Mouse (Mus musculus) cerebellum, adult 2 months (tissue): ENCODE results near the gene Epb41. TPM values are rescaled to one million over a fixed set of nuclear protein-coding genes. Genes with fewer than 3 reads are reported as not detected.
A peak's percentile ranks its signal among the peaks of the same experiment; 100 is the strongest.

ENCODE experiments used
- DNase-seq, 2 experiments: peaks; one replicate each; pipeline ENCODE4 v3.0.0; 2021
- H3K27ac ChIP-seq: fragments of 200-500 bp; 2 replicates; pipeline ENCODE4 v1.5.1; 2012; ENCODE audit warnings: low read length, control low read depth, inconsistent platforms; ENCODE audit not compliant: insufficient read depth
- H3K27me3 ChIP-seq: fragments of 200-500 bp; 2 replicates; pipeline ENCODE4 v1.6.1; 2012; ENCODE audit warnings: inconsistent platforms, mild to moderate bottlenecking, low read length, moderate library complexity; ENCODE audit not compliant: control insufficient read depth, insufficient read depth
- H3K4me1 ChIP-seq: fragments of 200-500 bp; 2 replicates; pipeline ENCODE4 v1.6.1; 2011; ENCODE audit warnings: low read length; ENCODE audit not compliant: control insufficient read depth, insufficient read depth
- H3K4me3 ChIP-seq: fragments of 200-500 bp; replicated peaks from 2 replicates; pipeline ENCODE3; 2011; ENCODE audit warnings: mild to moderate bottlenecking, low read depth, low read length, control low read depth; ENCODE audit not compliant: insufficient read depth
- CTCF ChIP-seq: fragments of 200-500 bp; IDR thresholded peaks from 2 replicates; pipeline ENCODE4 v1.5.1; 2011; ENCODE audit warnings: low read depth, mild to moderate bottlenecking, control low read depth, low read length, moderate library complexity, borderline replicate concordance; ENCODE audit not compliant: insufficient read depth
- POLR2A ChIP-seq: fragments of 200-500 bp; IDR thresholded peaks from 2 replicates; pipeline ENCODE4 v1.6.1; 2011; ENCODE audit warnings: low read length, control low read depth, borderline replicate concordance; ENCODE audit not compliant: insufficient read depth
- WGBS: fragments of 180-500 bp; shearing (Covaris S2); methylation state at CpG from one replicate; pipeline ENCODE4 v1.1.7; 2018; 5-methylcytosine and 5-hydroxymethylcytosine counted together
- polyA plus RNA-seq: library from polyadenylated mRNA; depleted of rRNA; stranded (reverse); fragments of >200 nt; gene quantifications from 2 replicates; pipeline ENCODE4 v1.2.3, GENCODE M21; 2012

The Epb41 gene
- polyA plus RNA-seq, 1 experiment = 174 TPM

- H3K27ac ChIP-seq = no peak overlapping the region
- no peak for TF ChIP-seq CTCF
- no peak for TF ChIP-seq POLR2A
- peak in 1 of 2 experiments; percentile 4 for DNase-seq
- WGBS = 78% methylated on average over 2 of the region's 2 CpGs
- no peaks in the 10 kb centered on the region; the same call in none of the 2 replicates for H3K4me1 ChIP-seq
- no peaks in the 10 kb centered on the region for H3K27me3 ChIP-seq
- no peak overlapping the region for H3K4me3 ChIP-seq
Measured at GRCm38 (mm10) chr4:132038809-132039208, 36.3 kb downstream of the Epb41 start.

- Histone ChIP-seq H3K4me3 (no peak overlapping the region), H3K27ac (no peak overlapping the region), H3K4me1 (no peaks in the 10 kb centered on the region; the same call in none of the 2 replicates), H3K27me3 (no peaks in the 10 kb centered on the region)
- DNase-seq = peak in 1 of 2 experiments; percentile 7
- 64% methylated on average over 7 of the region's 7 CpGs for WGBS
- no peak for TF ChIP-seq POLR2A
- TF ChIP-seq CTCF = no peak
Measured at GRCm38 (mm10) chr4:132037991-132038390, 37.1 kb downstream of the Epb41 start.

GRCm38 (mm10) chr4:132037137-132037536 lies 38.0 kb downstream of the Epb41 start:
- Histone ChIP-seq H3K4me3 (no peak overlapping the region), H3K27me3 (no peaks in the 10 kb centered on the region), H3K27ac (no peak overlapping the region), H3K4me1 (no peaks in the 10 kb centered on the region; the same call in none of the 2 replicates)
- WGBS = 52% methylated on average over 5 of the region's 5 CpGs
- no peak for DNase-seq
- no peak for TF ChIP-seq CTCF
- no peak for TF ChIP-seq POLR2A

- WGBS = 35% methylated on average over 2 of the region's 2 CpGs
- H3K4me3 ChIP-seq = no peak overlapping the region
- H3K4me1 ChIP-seq = no peaks in the 10 kb centered on the region; the same call in none of the 2 replicates
- no peak for DNase-seq
- no peaks in the 10 kb centered on the region for H3K27me3 ChIP-seq
- H3K27ac ChIP-seq = no peak overlapping the region
- TF ChIP-seq POLR2A (no peak), CTCF (no peak)
Measured at GRCm38 (mm10) chr4:132034242-132034641, 40.9 kb downstream of the Epb41 start.

GRCm38 (mm10) chr4:132033183-132033582 lies 41.9 kb downstream of the Epb41 start:
- 88% methylated on average over 1 of the region's 1 CpGs for WGBS
- no peak overlapping the region for H3K27ac ChIP-seq
- H3K4me3 ChIP-seq = no peak overlapping the region
- H3K27me3 ChIP-seq = no peaks in the 10 kb centered on the region
- H3K4me1 ChIP-seq = peaks cover 3% of the 10 kb centered on the region
- DNase-seq = peak in 1 of 2 experiments; percentile 9
- TF ChIP-seq CTCF (no peak), POLR2A (no peak)

- Histone ChIP-seq H3K27me3 (no peaks in the 10 kb centered on the region), H3K4me3 (no peak overlapping the region), H3K27ac (no peak overlapping the region), H3K4me1 (peaks cover 3% of the 10 kb centered on the region)
- WGBS = 59% methylated on average over 10 of the region's 10 CpGs
- TF ChIP-seq CTCF (no peak), POLR2A (no peak)
- peak in 1 of 2 experiments; percentile 4 for DNase-seq
Measured at GRCm38 (mm10) chr4:132029851-132030741, 45.0 kb downstream of the Epb41 start.

GRCm38 (mm10) chr4:132027806-132028205 lies 47.3 kb downstream of the Epb41 start:
- Histone ChIP-seq H3K27me3 (no peaks in the 10 kb centered on the region), H3K4me1 (peaks cover 3% of the 10 kb centered on the region; the same call in 1 of the 2 replicates), H3K4me3 (no peak overlapping the region), H3K27ac (no peak overlapping the region)
- DNase-seq = no peak
- no peak for TF ChIP-seq POLR2A
- TF ChIP-seq CTCF = no peak
- WGBS = 100% methylated on average over 1 of the region's 1 CpGs

GRCm38 (mm10) chr4:132027167-132027566 lies 48.0 kb downstream of the Epb41 start:
- 68% methylated on average over 6 of the region's 6 CpGs for WGBS
- Histone ChIP-seq H3K27me3 (no peaks in the 10 kb centered on the region), H3K4me3 (no peak overlapping the region), H3K4me1 (peaks cover 3% of the 10 kb centered on the region; the same call in 1 of the 2 replicates), H3K27ac (no peak overlapping the region)
- no peak for DNase-seq
- TF ChIP-seq POLR2A (no peak), CTCF (no peak)
